Mouse (Mus musculus) liver, postnatal 0 days (tissue): ENCODE results near the gene Gpr132. TPM values are rescaled to one million over a fixed set of nuclear protein-coding genes. Genes with fewer than 3 reads are reported as not detected.
A peak's percentile ranks its signal among the peaks of the same experiment; 100 is the strongest.

Source experiments
- ATAC-seq: fragments of 200-750 bp; cut with Nextera tagmentation; 2 replicates; pipeline ENCODE4 v1.8.0; 2017; ENCODE audit warnings: mild to moderate bottlenecking, moderate library complexity
- DNase-seq: peaks from one replicate; pipeline ENCODE4 v3.0.0-alpha.2; 2016
- H3K27ac ChIP-seq: fragments of 300-500 bp; sonication (generic); 2 replicates; pipeline ENCODE4 v1.5.1; 2014; ENCODE audit warnings: antibody characterized with exemption, moderate library complexity, mild to moderate bottlenecking, low read depth
- H3K27me3 ChIP-seq: fragments of 300-500 bp; sonication (generic); 2 replicates; pipeline ENCODE4 v1.6.1; 2014; ENCODE audit warnings: low read length, control low read depth, mixed read lengths; ENCODE audit not compliant: insufficient read depth
- H3K36me3 ChIP-seq: fragments of 300-500 bp; sonication (generic); replicated peaks from 2 replicates; pipeline ENCODE4 v1.6.1; 2014; ENCODE audit warnings: mild to moderate bottlenecking, control low read depth, low read length, moderate library complexity, mixed read lengths; ENCODE audit not compliant: insufficient read depth
- H3K4me1 ChIP-seq: fragments of 300-500 bp; sonication (generic); 2 replicates; pipeline ENCODE4 v1.6.1; 2014; ENCODE audit warnings: antibody characterized with exemption, mild to moderate bottlenecking, control low read depth; ENCODE audit not compliant: insufficient read depth
- H3K4me2 ChIP-seq: fragments of 300-500 bp; sonication (generic); 2 replicates; pipeline ENCODE4 v1.6.1; 2014; ENCODE audit warnings: low read depth, mild to moderate bottlenecking, low read length, moderate library complexity, mixed read lengths
- H3K4me3 ChIP-seq: fragments of 300-500 bp; sonication (generic); 2 replicates; pipeline ENCODE4 v1.5.1; 2014; ENCODE audit warnings: low read depth, low read length
- H3K9ac ChIP-seq: fragments of 300-500 bp; sonication (generic); replicated peaks from 2 replicates; pipeline ENCODE4 v1.6.1; 2014; ENCODE audit warnings: mild to moderate bottlenecking, moderate library complexity
- H3K9me3 ChIP-seq: fragments of 300-500 bp; sonication (generic); 2 replicates; pipeline ENCODE4 v1.6.1; 2016; ENCODE audit warnings: mild to moderate bottlenecking, control low read depth, low read length, mixed read lengths
- CTCF ChIP-seq: sonication (generic); IDR thresholded peaks from 2 replicates; pipeline ENCODE4 v1.5.1; 2016; ENCODE audit warnings: antibody characterized with exemption, low read depth
- EP300 ChIP-seq: IDR thresholded peaks from 2 replicates; pipeline ENCODE4 v1.6.1; 2016; ENCODE audit warnings: antibody characterized with exemption, low read depth, mild to moderate bottlenecking
- WGBS: fragments of 180-500 bp; shearing (Covaris S2); extraction: QIAGEN DNeasy Blood & Tissue Kit; methylation state at CpG from one replicate; pipeline ENCODE4 v1.1.7; 2014; ENCODE audit not compliant: insufficient replicate concordance; 5-methylcytosine and 5-hydroxymethylcytosine counted together
- polyA plus RNA-seq: library from polyadenylated mRNA; unstranded; fragments of >200 nt; fragmentation: Nextera tagmentation; extraction: Ambion mirVana; gene quantifications from 2 replicates; pipeline ENCODE4 v1.2.1, GENCODE M21; 2015

Gene Gpr132
- polyA plus RNA-seq, 1 experiment from 2014 or later = 0.34 TPM

- Histone ChIP-seq H3K36me3 (no peaks in the 10 kb centered on the region), H3K27me3 (peaks cover 58% of the 10 kb centered on the region), H3K9ac (no peak overlapping the region), H3K4me2 (no peak overlapping the region), H3K4me3 (no peak overlapping the region), H3K4me1 (peaks cover 26% of the 10 kb centered on the region), H3K27ac (no peak overlapping the region), H3K9me3 (no peaks in the 10 kb centered on the region)
- WGBS = 23% methylated on average over 16 of the region's 16 CpGs
- TF ChIP-seq EP300 (no peak), CTCF (peak; percentile 91)
- peak; percentile 57 for ATAC-seq
- peak; percentile 87 for DNase-seq
Measured at GRCm38 (mm10) chr12:112875225-112876013, 7.4 kb upstream of the Gpr132 start.

- no peaks in the 10 kb centered on the region for H3K36me3 ChIP-seq
- H3K27me3 ChIP-seq = peaks cover 58% of the 10 kb centered on the region
Measured at GRCm38 (mm10) chr12:112874199-112874598, 6.2 kb upstream of the Gpr132 start.

GRCm38 (mm10) chr12:112873452-112874190 lies 5.6 kb upstream of the Gpr132 start:
- H3K27ac ChIP-seq = no peak overlapping the region
- H3K27me3 ChIP-seq = peaks cover 55% of the 10 kb centered on the region
- peak overlapping the region; percentile 33; the same call in 1 of the 2 replicates for H3K4me2 ChIP-seq
- WGBS = 21% methylated on average over 18 of the region's 18 CpGs
- H3K9ac ChIP-seq = no peak overlapping the region
- peaks cover 29% of the 10 kb centered on the region for H3K4me1 ChIP-seq
- ATAC-seq = peak; percentile 38; the same call in 1 of the 2 replicates
- no peak overlapping the region for H3K4me3 ChIP-seq
- H3K9me3 ChIP-seq = no peaks in the 10 kb centered on the region
- TF ChIP-seq EP300 (no peak), CTCF (peak; percentile 88)
- no peaks in the 10 kb centered on the region for H3K36me3 ChIP-seq
- peak; percentile 77 for DNase-seq

More at GRCm38 (mm10) chr12:112874199-112874598, 6.2 kb upstream of the Gpr132 start:
- Histone ChIP-seq H3K27ac (no peak overlapping the region), H3K4me1 (peaks cover 29% of the 10 kb centered on the region), H3K4me2 (no peak overlapping the region), H3K9ac (no peak overlapping the region), H3K9me3 (no peaks in the 10 kb centered on the region), H3K4me3 (no peak overlapping the region)
- 21% methylated on average over 22 of the region's 22 CpGs for WGBS
- no peak for ATAC-seq
- no peak for DNase-seq
- TF ChIP-seq EP300 = no peak
- no peak for TF ChIP-seq CTCF

GRCm38 (mm10) chr12:112872991-112873390 lies 5.0 kb upstream of the Gpr132 start:
- Histone ChIP-seq H3K27ac (no peak overlapping the region), H3K4me2 (no peak overlapping the region), H3K36me3 (no peaks in the 10 kb centered on the region), H3K27me3 (peaks cover 49% of the 10 kb centered on the region), H3K4me1 (peaks cover 32% of the 10 kb centered on the region), H3K9ac (no peak overlapping the region), H3K4me3 (no peak overlapping the region), H3K9me3 (no peaks in the 10 kb centered on the region)
- ATAC-seq (no peak), DNase-seq (no peak)
- 81% methylated on average over 10 of the region's 10 CpGs for WGBS
- no peak for TF ChIP-seq EP300
- TF ChIP-seq CTCF = no peak

- TF ChIP-seq CTCF (no peak), EP300 (no peak)
- H3K4me1 ChIP-seq = peaks cover 24% of the 10 kb centered on the region
- H3K36me3 ChIP-seq = no peaks in the 10 kb centered on the region
- H3K4me2 ChIP-seq = no peak overlapping the region
- ATAC-seq (no peak), DNase-seq (no peak)
- WGBS = 67% methylated on average over 2 of the region's 2 CpGs
- H3K4me3 ChIP-seq = no peak overlapping the region
- H3K27me3 ChIP-seq = peaks cover 32% of the 10 kb centered on the region
- no peak overlapping the region for H3K27ac ChIP-seq
- no peak overlapping the region for H3K9ac ChIP-seq
- no peaks in the 10 kb centered on the region for H3K9me3 ChIP-seq
Measured at GRCm38 (mm10) chr12:112871272-112871671, 3.2 kb upstream of the Gpr132 start.

GRCm38 (mm10) chr12:112870775-112871174 lies 2.7 kb upstream of the Gpr132 start:
- H3K9me3 ChIP-seq = no peaks in the 10 kb centered on the region
- H3K27me3 ChIP-seq = peaks cover 27% of the 10 kb centered on the region
- ATAC-seq (no peak), DNase-seq (no peak)
- TF ChIP-seq CTCF (no peak), EP300 (no peak)
- H3K27ac ChIP-seq = 0 out of 2 replicates have a peak overlapping the region, but pooled peaks have one; percentile 11
- peaks cover 21% of the 10 kb centered on the region for H3K4me1 ChIP-seq
- 44% methylated on average over 13 of the region's 13 CpGs for WGBS
- no peak overlapping the region for H3K4me2 ChIP-seq
- no peaks in the 10 kb centered on the region for H3K36me3 ChIP-seq
- H3K9ac ChIP-seq = no peak overlapping the region
- H3K4me3 ChIP-seq = no peak overlapping the region
